Mouse (Mus musculus) lung, embryonic 15.5 days (tissue): ENCODE measurements around the gene Elp4. TPM values are rescaled to one million over a fixed set of nuclear protein-coding genes. Genes with fewer than 3 reads are reported as not detected.

Source experiments
- ATAC-seq: fragments of 200-750 bp; cut with Nextera tagmentation; 2 replicates; pipeline ENCODE4 v1.8.0; 2017; ENCODE audit warnings: moderate number of reproducible peaks, borderline replicate concordance; ENCODE audit not compliant: low FRiP score, low TSS enrichment; ENCODE audit errors: extremely low read depth
- H3K27ac ChIP-seq: fragments of 300-500 bp; sonication (generic); 2 replicates; pipeline ENCODE4 v1.5.1; 2015; ENCODE audit warnings: moderate library complexity, mild to moderate bottlenecking, inconsistent platforms
- H3K27me3 ChIP-seq: fragments of 300-500 bp; sonication (generic); 2 replicates; pipeline ENCODE4 v1.6.1; 2015; ENCODE audit warnings: inconsistent platforms
- H3K36me3 ChIP-seq: fragments of 300-500 bp; sonication (generic); 2 replicates; pipeline ENCODE4 v1.6.1; 2015; ENCODE audit warnings: inconsistent platforms
- H3K4me1 ChIP-seq: fragments of 300-500 bp; sonication (generic); 2 replicates; pipeline ENCODE4 v1.6.1; 2015; ENCODE audit warnings: inconsistent platforms
- H3K4me2 ChIP-seq: fragments of 300-500 bp; sonication (generic); 2 replicates; pipeline ENCODE4 v1.6.1; 2015; ENCODE audit warnings: inconsistent platforms, mild to moderate bottlenecking, moderate library complexity
- H3K4me3 ChIP-seq: fragments of 300-500 bp; sonication (generic); 2 replicates; pipeline ENCODE4 v1.5.1; 2015; ENCODE audit warnings: mild to moderate bottlenecking, inconsistent platforms
- H3K9ac ChIP-seq: fragments of 300-500 bp; sonication (generic); 2 replicates; pipeline ENCODE4 v1.6.1; 2015; ENCODE audit warnings: inconsistent platforms
- H3K9me3 ChIP-seq: fragments of 300-500 bp; sonication (generic); 2 replicates; pipeline ENCODE4 v1.6.1; 2016; ENCODE audit warnings: inconsistent platforms
- WGBS: fragments of 180-500 bp; shearing (Covaris S2); methylation state at CpG from one replicate; pipeline ENCODE4 v1.1.7; 2015; 5-methylcytosine and 5-hydroxymethylcytosine counted together
- polyA plus RNA-seq: library from polyadenylated mRNA; unstranded; fragments of >200 nt; fragmentation: Nextera tagmentation; extraction: Ambion mirVana; gene quantifications from 2 replicates; pipeline ENCODE4 v1.2.1, GENCODE M21; 2015

Elp4 gene
- polyA plus RNA-seq, 1 experiment from 2014 or later: 45.3 TPM

GRCm38 (mm10) chr2:105671798-105672595, 232.4 kb downstream of the Elp4 start:
- ATAC-seq: no peak
- Histone ChIP-seq H3K4me1 (peaks cover 41% of the 10 kb centered on the region), H3K4me2 (no peak overlapping the region)

GRCm38 (mm10) chr2:105671116-105671797, 233.1 kb downstream of the Elp4 start:
- no peak for ATAC-seq
- Histone ChIP-seq H3K27me3 (peaks cover 100% of the 10 kb centered on the region), H3K4me3 (no peak overlapping the region), H3K9ac (no peak overlapping the region), H3K4me2 (no peak overlapping the region), H3K27ac (no peak overlapping the region), H3K4me1 (peaks cover 36% of the 10 kb centered on the region), H3K36me3 (no peaks in the 10 kb centered on the region), H3K9me3 (no peaks in the 10 kb centered on the region)
- 3% methylated on average over 9 of the region's 9 CpGs for WGBS

More at GRCm38 (mm10) chr2:105671798-105672595, 232.4 kb downstream of the Elp4 start:
- Histone ChIP-seq H3K27me3 (peaks cover 100% of the 10 kb centered on the region), H3K9ac (no peak overlapping the region), H3K27ac (no peak overlapping the region), H3K9me3 (no peaks in the 10 kb centered on the region), H3K36me3 (no peaks in the 10 kb centered on the region), H3K4me3 (no peak overlapping the region)
- 1% methylated on average over 25 of the region's 25 CpGs for WGBS

- no peak overlapping the region for H3K9ac ChIP-seq
- WGBS: 0% methylated on average over 6 of the region's 6 CpGs
These were observed 233.7 kb downstream of the Elp4 start for GRCm38 (mm10) chr2:105670731-105671095.

GRCm38 (mm10) chr2:105669881-105670730, 234.3 kb downstream of the Elp4 start:
- ATAC-seq: no peak
- H3K9me3 ChIP-seq: no peaks in the 10 kb centered on the region
- WGBS: 1% methylated on average over 29 of the region's 29 CpGs
- peaks cover 100% of the 10 kb centered on the region for H3K27me3 ChIP-seq
- no peak overlapping the region for H3K4me2 ChIP-seq
- peaks cover 26% of the 10 kb centered on the region for H3K4me1 ChIP-seq
- no peak overlapping the region for H3K27ac ChIP-seq
- H3K36me3 ChIP-seq: no peaks in the 10 kb centered on the region
- H3K9ac ChIP-seq: no peak overlapping the region
- H3K4me3 ChIP-seq: no peak overlapping the region

More at GRCm38 (mm10) chr2:105670731-105671095, 233.7 kb downstream of the Elp4 start:
- Histone ChIP-seq H3K4me2 (no peak overlapping the region), H3K36me3 (no peaks in the 10 kb centered on the region), H3K4me1 (peaks cover 31% of the 10 kb centered on the region), H3K27ac (no peak overlapping the region), H3K27me3 (peaks cover 100% of the 10 kb centered on the region), H3K4me3 (no peak overlapping the region), H3K9me3 (no peaks in the 10 kb centered on the region)
- no peak for ATAC-seq

DNA sequence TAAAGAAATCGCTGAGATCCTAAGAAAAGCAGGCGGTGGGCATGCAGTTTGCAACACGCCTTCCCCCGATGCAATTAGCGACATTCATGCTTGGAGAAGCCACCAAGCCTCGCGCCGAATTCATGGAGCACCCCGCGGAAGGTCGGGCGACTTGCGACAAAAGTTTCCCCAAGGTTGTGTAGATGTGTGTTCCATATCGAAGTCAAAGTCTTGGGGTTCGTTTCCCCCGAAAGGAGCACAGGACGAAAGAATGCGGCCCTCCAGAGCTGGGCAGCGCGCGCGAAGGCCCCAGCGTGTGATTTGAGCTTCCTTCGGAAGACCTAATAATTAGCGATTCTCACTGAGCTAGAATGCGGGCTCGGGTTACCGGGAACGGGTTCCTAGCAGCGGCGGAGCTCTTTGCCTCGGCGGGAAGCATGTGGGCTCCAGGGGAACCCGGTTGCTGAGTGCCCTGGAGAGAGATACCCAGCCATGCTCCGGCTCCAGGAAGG, 234.9 kb downstream of the Elp4 start:
- ATAC-seq: no peak
- peaks cover 19% of the 10 kb centered on the region for H3K4me1 ChIP-seq
- peaks cover 100% of the 10 kb centered on the region for H3K27me3 ChIP-seq
- no peaks in the 10 kb centered on the region for H3K9me3 ChIP-seq
- H3K27ac ChIP-seq: no peak overlapping the region
- under 1% methylated on average over 35 of the region's 35 CpGs for WGBS
- H3K4me2 ChIP-seq: no peak overlapping the region
- H3K36me3 ChIP-seq: no peaks in the 10 kb centered on the region
- no peak overlapping the region for H3K4me3 ChIP-seq
- H3K9ac ChIP-seq: no peak overlapping the region

GRCm38 (mm10) chr2:105668271-105669270, 235.8 kb downstream of the Elp4 start, which contains the start of gene Pax6:
Gene Pax6, plus strand, starts transcription at chr2:105668900.
- Histone ChIP-seq H3K27ac (no peak within 1 kb of the TSS), H3K4me2 (peak within 1 kb of the TSS; percentile 16; the same call in 1 of the 2 replicates), H3K4me3 (no peak within 1 kb of the TSS), H3K9ac (no peak within 1 kb of the TSS), H3K9me3 (no peaks in the 10 kb centered on the region), H3K27me3 (peaks cover 100% of the 10 kb centered on the region), H3K36me3 (no peaks in the 10 kb centered on the region), H3K4me1 (peaks cover 10% of the 10 kb centered on the region; the same call in 1 of the 2 replicates)
- no peak for ATAC-seq
- WGBS: 1% methylated on average over 44 of the region's 44 CpGs

DNA sequence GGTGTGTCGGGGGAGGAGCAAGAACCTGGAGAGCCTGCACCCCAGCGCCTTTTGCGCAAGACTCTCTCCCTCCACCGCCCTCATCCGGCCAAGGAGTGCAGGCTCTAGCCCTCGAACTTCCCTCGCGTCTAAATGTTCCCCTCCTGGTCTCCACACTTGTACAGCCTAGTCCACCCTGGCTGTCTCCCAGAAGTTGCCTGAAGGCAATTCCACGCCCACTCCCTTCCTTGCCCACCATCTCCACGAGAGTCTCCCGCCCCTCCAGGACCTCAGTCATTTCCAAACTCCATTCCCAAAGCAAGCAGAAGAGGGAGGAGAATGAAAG, 236.8 kb downstream of the Elp4 start:
- Histone ChIP-seq H3K4me2 (no peak overlapping the region), H3K9me3 (no peaks in the 10 kb centered on the region), H3K4me3 (no peak overlapping the region), H3K27ac (no peak overlapping the region), H3K27me3 (peaks cover 100% of the 10 kb centered on the region), H3K36me3 (no peaks in the 10 kb centered on the region), H3K4me1 (peaks cover 9% of the 10 kb centered on the region; the same call in 1 of the 2 replicates), H3K9ac (no peak overlapping the region)
- 2% methylated on average over 11 of the region's 11 CpGs for WGBS
- 0 out of 2 replicates have a peak, but pooled peaks have one; percentile 32 for ATAC-seq

- no peak overlapping the region for H3K4me2 ChIP-seq
- 1% methylated on average over 41 of the region's 41 CpGs for WGBS
- H3K27me3 ChIP-seq: peaks cover 100% of the 10 kb centered on the region
- no peak overlapping the region for H3K27ac ChIP-seq
- H3K4me1 ChIP-seq: peaks cover 9% of the 10 kb centered on the region; the same call in 1 of the 2 replicates
- no peak overlapping the region for H3K4me3 ChIP-seq
- no peaks in the 10 kb centered on the region for H3K9me3 ChIP-seq
- H3K9ac ChIP-seq: no peak overlapping the region
- no peak for ATAC-seq
- H3K36me3 ChIP-seq: no peaks in the 10 kb centered on the region
These were observed 237.4 kb downstream of the Elp4 start for GRCm38 (mm10) chr2:105666763-105667625.

DNA sequence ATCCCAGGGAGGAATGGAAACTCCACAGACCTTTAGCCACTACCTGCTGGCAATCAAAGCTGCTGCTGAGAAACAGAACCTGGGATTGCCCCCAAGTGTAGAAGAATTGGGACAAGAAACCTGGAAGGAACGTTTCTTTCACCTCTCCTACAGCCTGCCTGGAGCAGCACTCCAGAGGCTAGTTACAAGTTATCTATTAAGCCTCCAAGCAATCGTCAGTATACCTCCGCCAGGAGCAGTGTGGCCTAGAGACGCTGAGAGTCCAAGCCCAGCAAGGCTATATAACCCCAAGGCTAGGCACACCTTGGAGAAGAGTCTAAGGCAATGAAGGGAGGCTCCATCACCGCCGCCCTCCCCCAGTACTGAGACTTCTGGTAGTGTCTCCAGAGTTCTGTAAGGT, 238.0 kb downstream of the Elp4 start:
- Histone ChIP-seq H3K27ac (no peak overlapping the region), H3K4me3 (no peak overlapping the region), H3K4me2 (no peak overlapping the region), H3K36me3 (no peaks in the 10 kb centered on the region), H3K9me3 (no peaks in the 10 kb centered on the region), H3K9ac (no peak overlapping the region), H3K4me1 (peaks cover 9% of the 10 kb centered on the region; the same call in 1 of the 2 replicates), H3K27me3 (peaks cover 100% of the 10 kb centered on the region)
- ATAC-seq: no peak
- WGBS: 2% methylated on average over 6 of the region's 6 CpGs
